Mouse (Mus musculus) midbrain, embryonic 10.5 days (tissue): ENCODE results near the gene Fbxo34. TPM values are rescaled to one million over a fixed set of nuclear protein-coding genes. Genes with fewer than 3 reads are reported as not detected.
"Not testable (repeated sequence)": the region's sequence is repeated elsewhere in the genome, so short reads cannot be mapped to it uniquely, and the experiment has no call there.

ENCODE experiments used
- DNase-seq: peaks from one replicate; pipeline ENCODE4 v3.0.0-alpha.2; 2017; ENCODE audit warnings: low spot score
- H3K27ac ChIP-seq: fragments of 300-500 bp; sonication (generic); replicated peaks from 2 replicates; pipeline ENCODE4 v1.5.1; 2016; ENCODE audit warnings: mild to moderate bottlenecking
- H3K27me3 ChIP-seq: fragments of 300-500 bp; sonication (generic); 2 replicates; pipeline ENCODE4 v1.6.1; 2016; ENCODE audit warnings: low read depth, mild to moderate bottlenecking; ENCODE audit not compliant: poor library complexity, severe bottlenecking
- H3K36me3 ChIP-seq: fragments of 300-500 bp; sonication (generic); 2 replicates; pipeline ENCODE4 v1.6.1; 2016; ENCODE audit warnings: mild to moderate bottlenecking, moderate library complexity
- H3K4me1 ChIP-seq: fragments of 300-500 bp; sonication (generic); 2 replicates; pipeline ENCODE4 v1.6.1; 2016
- H3K4me3 ChIP-seq: fragments of 300-500 bp; sonication (generic); 2 replicates; pipeline ENCODE4 v1.5.1; 2016; ENCODE audit warnings: mild to moderate bottlenecking, moderate library complexity
- H3K9me3 ChIP-seq: fragments of 300-500 bp; sonication (generic); replicated peaks from 2 replicates; pipeline ENCODE4 v1.6.1; 2016; ENCODE audit warnings: mild to moderate bottlenecking
- WGBS: fragments of 180-500 bp; shearing (Covaris S2); methylation state at CpG from one replicate; pipeline ENCODE4 v1.1.7; 2016; 5-methylcytosine and 5-hydroxymethylcytosine counted together
- polyA plus RNA-seq: library from polyadenylated mRNA; unstranded; fragments of >200 nt; fragmentation: Nextera tagmentation; extraction: Ambion mirVana; gene quantifications from 2 replicates; pipeline ENCODE4 v1.2.1, GENCODE M21; 2016

Gene Fbxo34
- polyA plus RNA-seq, 1 experiment from 2014 or later: 23.2 TPM

GRCm38 (mm10) chr14:47529019-47529418 lies 78.8 kb downstream of the Fbxo34 start:
- no peaks in the 10 kb centered on the region for H3K27me3 ChIP-seq
- H3K4me3 ChIP-seq: no peak overlapping the region
- peaks cover 3% of the 10 kb centered on the region; the same call in 1 of the 2 replicates for H3K4me1 ChIP-seq
- H3K36me3 ChIP-seq: peaks cover 38% of the 10 kb centered on the region
- H3K9me3 ChIP-seq: no peaks in the 10 kb centered on the region
- no peak overlapping the region for H3K27ac ChIP-seq
- 43% methylated on average over 8 of the region's 8 CpGs for WGBS
- DNase-seq: peak; percentile 41

GRCm38 (mm10) chr14:47529592-47529991 lies 79.4 kb downstream of the Fbxo34 start:
- not testable (repeated sequence) for H3K9me3 ChIP-seq, DNase-seq, H3K27me3 ChIP-seq, H3K27ac ChIP-seq, H3K4me3 ChIP-seq, H3K4me1 ChIP-seq
- peaks cover 38% of the 10 kb centered on the region for H3K36me3 ChIP-seq
- WGBS: 91% methylated on average over 12 of the region's 12 CpGs

- DNase-seq: no peak
- H3K4me3 ChIP-seq: no peak overlapping the region
- H3K27ac ChIP-seq: no peak overlapping the region
- WGBS: 70% methylated on average over 1 of the region's 1 CpGs
- H3K27me3 ChIP-seq: no peaks in the 10 kb centered on the region
- peaks cover 3% of the 10 kb centered on the region; the same call in 1 of the 2 replicates for H3K4me1 ChIP-seq
- H3K9me3 ChIP-seq: no peaks in the 10 kb centered on the region
- H3K36me3 ChIP-seq: peaks cover 34% of the 10 kb centered on the region
Observed at GRCm38 (mm10) chr14:47532496-47532895, 82.3 kb downstream of the Fbxo34 start.

GRCm38 (mm10) chr14:47533365-47534175 lies 83.3 kb downstream of the Fbxo34 start:
- Histone ChIP-seq H3K4me3 (no peak overlapping the region), H3K4me1 (peaks cover 3% of the 10 kb centered on the region; the same call in 1 of the 2 replicates), H3K27ac (no peak overlapping the region), H3K9me3 (no peaks in the 10 kb centered on the region), H3K36me3 (peaks cover 34% of the 10 kb centered on the region), H3K27me3 (no peaks in the 10 kb centered on the region)
- DNase-seq: peak; percentile 45
- WGBS: 52% methylated on average over 11 of the region's 11 CpGs

GRCm38 (mm10) chr14:47534176-47534525 lies 83.9 kb downstream of the Fbxo34 start:
- Histone ChIP-seq H3K27ac (no peak overlapping the region), H3K36me3 (peaks cover 35% of the 10 kb centered on the region), H3K4me1 (peaks cover 3% of the 10 kb centered on the region; the same call in 1 of the 2 replicates), H3K4me3 (no peak overlapping the region), H3K9me3 (no peaks in the 10 kb centered on the region), H3K27me3 (no peaks in the 10 kb centered on the region)
- DNase-seq: no peak
- 92% methylated on average over 5 of the region's 5 CpGs for WGBS

- H3K27me3 ChIP-seq: no peaks in the 10 kb centered on the region
- 87% methylated on average over 1 of the region's 1 CpGs for WGBS
- no peak overlapping the region for H3K27ac ChIP-seq
- no peak overlapping the region for H3K4me3 ChIP-seq
- DNase-seq: no peak
- peaks cover 34% of the 10 kb centered on the region for H3K36me3 ChIP-seq
- H3K4me1 ChIP-seq: peaks cover 3% of the 10 kb centered on the region; the same call in 1 of the 2 replicates
- H3K9me3 ChIP-seq: no peaks in the 10 kb centered on the region
Observed at GRCm38 (mm10) chr14:47535096-47535495, 84.9 kb downstream of the Fbxo34 start.

GRCm38 (mm10) chr14:47541325-47541948 lies 91.2 kb downstream of the Fbxo34 start:
- WGBS: 90% methylated on average over 10 of the region's 10 CpGs
- Histone ChIP-seq H3K4me1 (no peaks in the 10 kb centered on the region), H3K27ac (no peak overlapping the region), H3K36me3 (peaks cover 72% of the 10 kb centered on the region), H3K27me3 (no peaks in the 10 kb centered on the region), H3K9me3 (no peaks in the 10 kb centered on the region), H3K4me3 (no peak overlapping the region)
- DNase-seq: no peak

GRCm38 (mm10) chr14:47542283-47542682 lies 92.1 kb downstream of the Fbxo34 start:
- H3K36me3 ChIP-seq: peaks cover 81% of the 10 kb centered on the region

GRCm38 (mm10) chr14:47544286-47544685 lies 94.1 kb downstream of the Fbxo34 start:
- no peak for DNase-seq
- no peaks in the 10 kb centered on the region for H3K27me3 ChIP-seq
- H3K4me3 ChIP-seq: no peak overlapping the region
- peaks cover 97% of the 10 kb centered on the region for H3K36me3 ChIP-seq
- H3K4me1 ChIP-seq: no peaks in the 10 kb centered on the region
- WGBS: 89% methylated on average over 5 of the region's 5 CpGs
- no peaks in the 10 kb centered on the region for H3K9me3 ChIP-seq
- H3K27ac ChIP-seq: no peak overlapping the region

More at GRCm38 (mm10) chr14:47542283-47542682, 92.1 kb downstream of the Fbxo34 start:
- Histone ChIP-seq H3K27ac (no peak overlapping the region), H3K4me3 (no peak overlapping the region), H3K4me1 (no peaks in the 10 kb centered on the region), H3K27me3 (no peaks in the 10 kb centered on the region), H3K9me3 (no peaks in the 10 kb centered on the region)
- 93% methylated on average over 3 of the region's 3 CpGs for WGBS
- DNase-seq: no peak

- WGBS: 93% methylated on average over 4 of the region's 4 CpGs
- Histone ChIP-seq H3K36me3 (peaks cover 97% of the 10 kb centered on the region), H3K27ac (no peak overlapping the region), H3K9me3 (no peaks in the 10 kb centered on the region), H3K4me1 (no peaks in the 10 kb centered on the region), H3K4me3 (no peak overlapping the region), H3K27me3 (no peaks in the 10 kb centered on the region)
- DNase-seq: no peak
Observed at GRCm38 (mm10) chr14:47544877-47545276, 94.7 kb downstream of the Fbxo34 start.

GRCm38 (mm10) chr14:47551668-47552067 lies 101.4 kb downstream of the Fbxo34 start:
- Histone ChIP-seq H3K27me3 (no peaks in the 10 kb centered on the region), H3K4me3 (no peak overlapping the region), H3K9me3 (no peaks in the 10 kb centered on the region), H3K36me3 (peaks cover 91% of the 10 kb centered on the region), H3K4me1 (no peaks in the 10 kb centered on the region), H3K27ac (no peak overlapping the region)
- DNase-seq: no peak
- 93% methylated on average over 6 of the region's 6 CpGs for WGBS

- no peaks in the 10 kb centered on the region for H3K9me3 ChIP-seq
- DNase-seq: no peak
- H3K27ac ChIP-seq: no peak overlapping the region
- no peaks in the 10 kb centered on the region for H3K27me3 ChIP-seq
- WGBS: 96% methylated on average over 2 of the region's 2 CpGs
- peaks cover 79% of the 10 kb centered on the region for H3K36me3 ChIP-seq
- no peak overlapping the region for H3K4me3 ChIP-seq
- H3K4me1 ChIP-seq: no peaks in the 10 kb centered on the region
Observed at GRCm38 (mm10) chr14:47553380-47553779, 103.2 kb downstream of the Fbxo34 start.

- Histone ChIP-seq H3K4me1 (no peaks in the 10 kb centered on the region), H3K9me3 (no peaks in the 10 kb centered on the region), H3K4me3 (no peak overlapping the region), H3K27ac (no peak overlapping the region), H3K36me3 (peaks cover 72% of the 10 kb centered on the region), H3K27me3 (no peaks in the 10 kb centered on the region)
- DNase-seq: no peak
- 78% methylated on average over 4 of the region's 4 CpGs for WGBS
Observed at GRCm38 (mm10) chr14:47554236-47554635, 104.0 kb downstream of the Fbxo34 start.
